Mouse (Mus musculus) T-helper 1 cell (primary cell): ENCODE results near the gene Synm.

Experiments
- in situ Hi-C: fragments of 300-600 bp; cut with MboI, MseI; formaldehyde crosslinking; loops from one replicate; pipeline ENCODE4 v1.15.1; 2025; ENCODE audit warnings: high pct_unique_total_duplicates

The Synm gene

DNA sequence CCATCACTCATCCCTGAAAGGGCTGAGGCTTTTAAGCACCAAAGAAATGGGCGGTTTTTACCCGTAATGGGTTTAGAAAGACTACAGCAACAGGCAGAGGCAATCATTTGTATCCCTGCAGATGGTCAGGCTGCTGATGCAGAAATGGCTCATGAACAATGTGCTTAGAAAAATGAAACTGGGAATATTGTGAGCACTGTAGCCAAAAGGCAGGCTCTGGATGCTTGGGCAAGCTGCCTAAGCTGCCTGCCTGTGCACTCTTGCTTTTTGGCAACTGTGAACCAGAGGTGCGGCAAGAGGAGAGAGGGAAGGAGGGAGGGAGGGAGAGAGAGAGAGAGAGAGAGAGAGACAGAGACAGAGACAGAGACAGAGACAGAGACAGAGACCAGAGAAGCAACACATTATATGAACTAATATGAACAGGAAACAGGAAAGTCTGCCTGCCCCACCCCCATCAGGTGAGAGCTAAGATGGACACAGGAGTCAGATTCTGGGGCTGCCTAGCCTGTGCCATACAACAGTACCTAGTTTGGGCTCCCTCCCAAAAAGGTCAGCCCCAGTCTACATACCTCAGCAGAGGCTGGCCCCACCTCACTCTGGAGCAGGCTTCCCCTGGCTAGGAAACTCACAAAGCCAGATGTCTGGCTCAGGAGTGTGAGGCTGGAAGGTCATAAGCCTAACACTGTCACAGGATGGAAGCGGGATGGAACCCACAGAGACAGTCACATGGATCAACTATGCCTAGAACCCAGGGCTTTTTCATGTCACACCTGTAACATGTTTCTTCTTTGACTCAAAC, 9.9 kb downstream of the Synm start:
- in situ Hi-C loops, result no loop called here

DNA sequence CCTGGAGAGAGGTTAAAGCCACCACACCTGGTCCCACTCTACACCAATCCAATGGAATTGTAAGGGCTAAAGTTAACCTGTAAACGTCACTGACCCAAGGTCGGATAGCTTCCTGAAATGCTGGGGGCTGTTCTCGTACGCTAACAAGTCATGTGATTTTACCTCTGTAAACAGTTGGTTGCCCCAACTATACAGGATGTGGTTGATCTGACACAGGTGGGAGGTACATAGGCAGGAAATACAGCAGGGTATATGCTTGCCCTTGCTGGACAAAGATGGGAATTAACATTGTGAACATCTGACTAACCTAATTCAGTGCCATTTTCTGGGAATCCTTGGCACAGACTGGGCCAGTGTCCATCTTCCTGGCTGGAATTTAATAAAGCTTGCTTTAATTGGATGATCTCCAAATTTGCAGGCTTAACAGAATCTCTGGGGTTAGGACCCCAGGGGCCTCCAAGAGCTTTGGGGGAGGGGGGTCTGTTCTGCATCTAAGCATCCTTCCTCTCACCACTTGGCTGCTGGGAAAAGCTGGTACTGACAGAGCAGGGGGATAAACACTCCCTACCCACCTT, 11.7 kb downstream of the Synm start:
- in situ Hi-C loops, result no loop called here

DNA sequence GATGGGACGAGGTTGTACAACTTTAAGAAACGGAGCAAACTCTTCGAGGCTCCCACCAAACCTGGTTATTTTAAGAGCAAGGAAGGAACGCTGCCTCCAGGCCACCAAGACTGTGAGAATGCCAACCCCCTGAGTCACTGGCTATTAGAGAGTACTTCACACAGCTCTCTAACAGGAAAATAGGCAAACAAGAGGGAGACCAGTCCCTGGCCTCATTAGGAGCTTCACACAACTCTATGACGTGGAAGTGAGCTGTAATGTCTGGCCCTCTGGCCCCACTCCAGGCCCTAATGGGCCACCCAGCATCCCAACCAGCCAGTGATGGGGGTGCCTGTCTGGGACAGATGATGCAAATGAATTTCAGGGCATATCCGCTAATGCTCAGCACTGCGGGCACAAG, 17.8 kb downstream of the Synm start:
- in situ Hi-C loops, result no loop called here

DNA sequence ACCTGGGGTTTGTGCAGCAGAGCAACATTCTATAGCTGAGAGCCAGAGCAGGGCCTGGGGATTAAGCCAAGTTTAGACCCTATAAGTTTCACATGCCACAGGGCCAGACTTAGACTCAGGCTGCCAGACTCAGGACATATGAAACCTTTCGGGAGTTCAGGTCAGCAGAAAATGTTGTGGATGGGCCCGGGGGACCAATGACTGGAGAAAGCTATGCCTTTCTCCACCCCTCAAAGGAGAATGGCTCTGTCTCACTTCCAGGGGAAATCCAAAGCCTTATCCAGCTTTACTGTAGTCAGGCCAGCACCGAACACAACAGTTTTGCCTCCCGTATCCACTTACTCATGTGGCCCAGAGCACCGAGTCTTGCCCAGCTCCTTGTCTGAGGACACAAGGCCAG, 18.7 kb downstream of the Synm start:
- in situ Hi-C loops, result no loop called here

DNA sequence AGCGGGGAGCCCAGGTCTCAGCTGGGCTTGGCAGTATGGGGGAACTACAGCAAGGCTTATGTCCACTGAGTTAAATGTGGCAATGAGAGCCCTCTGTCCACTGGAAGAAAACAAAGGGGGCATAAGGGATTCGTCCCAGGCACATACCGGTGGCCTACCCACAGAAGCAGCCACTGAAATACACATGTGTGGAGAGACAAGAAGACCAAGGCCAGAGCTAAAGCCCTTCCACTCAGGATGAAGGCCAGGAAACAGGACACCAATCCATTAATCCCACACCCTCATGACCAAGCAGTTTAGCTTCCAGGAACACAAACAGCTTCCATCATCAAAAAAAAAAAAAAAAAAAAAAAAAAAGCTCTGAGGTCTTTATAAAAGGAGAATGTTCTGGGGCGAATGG, 19.2 kb downstream of the Synm start:
- in situ Hi-C loops, result no loop called here

DNA sequence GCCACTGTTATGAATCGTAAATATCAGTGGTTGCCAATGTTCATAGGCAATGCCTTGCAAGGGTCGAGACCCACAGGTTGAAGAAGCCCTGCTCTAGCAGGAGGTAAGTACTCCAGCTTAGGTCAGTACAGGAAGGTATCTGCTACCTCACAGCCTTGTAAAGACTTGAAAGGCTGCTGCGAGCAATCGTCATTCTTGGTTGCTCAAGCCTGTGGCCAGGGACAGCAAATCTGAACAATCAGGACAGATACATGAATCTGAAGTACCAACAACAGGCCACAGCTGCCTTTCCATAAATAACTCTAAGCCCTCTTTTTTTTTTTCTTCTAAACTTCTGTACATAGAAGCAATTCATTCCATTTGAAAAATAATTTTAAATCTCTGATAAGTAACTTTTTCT, 27.3 kb downstream of the Synm start:
- in situ Hi-C loops, result no loop called here

GRCm38 (mm10) chr7:67730431-67731110, 29.0 kb downstream of the Synm start:
- in situ Hi-C loops, result no loop called here

GRCm38 (mm10) chr7:67728809-67729208, 30.7 kb downstream of the Synm start:
- in situ Hi-C loops, result no loop called here

- in situ Hi-C loops, result no loop called here
These were observed 31.3 kb downstream of the Synm start for GRCm38 (mm10) chr7:67728203-67728602.

DNA sequence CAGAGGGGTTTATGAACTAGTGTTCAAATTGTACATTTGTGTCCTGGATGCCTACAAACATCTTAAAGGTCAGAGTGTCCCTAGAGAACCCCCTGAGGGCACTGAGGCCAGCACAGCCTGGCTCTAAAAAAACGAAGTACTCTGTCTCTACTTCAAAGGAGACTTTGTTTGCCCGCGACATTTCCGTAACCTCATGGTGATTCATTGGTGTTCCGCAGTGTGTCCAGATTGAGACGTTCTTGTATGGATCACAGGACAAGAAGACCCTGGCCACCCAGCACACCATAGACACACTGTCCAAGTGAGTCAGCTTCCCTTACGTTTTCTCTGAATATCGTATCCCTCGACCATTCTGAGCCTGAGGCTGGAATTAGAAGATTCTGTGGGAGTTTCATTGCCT, 34.5 kb downstream of the Synm start:
- in situ Hi-C loops, result no loop called here

DNA sequence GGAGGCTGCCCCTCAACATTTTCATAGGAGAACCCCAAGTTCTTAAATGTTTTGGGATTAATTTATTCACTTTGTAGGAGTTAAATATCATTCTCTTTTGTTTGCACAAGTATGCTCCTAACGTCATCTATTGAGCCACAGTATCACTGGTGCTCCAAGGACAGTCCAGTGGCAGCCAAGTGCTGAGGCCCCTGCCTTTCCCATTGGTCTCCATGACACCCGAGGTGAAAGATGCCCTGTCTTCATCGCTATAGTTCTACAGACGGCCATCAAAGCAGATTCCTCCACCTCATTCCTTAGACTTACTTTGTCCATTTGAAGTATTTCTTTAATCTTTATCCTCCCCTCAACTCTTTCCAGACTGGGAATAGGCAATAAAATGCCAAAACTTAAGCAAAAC, 35.0 kb downstream of the Synm start:
- in situ Hi-C loops, result no loop called here

GRCm38 (mm10) chr7:67722163-67722562, 37.4 kb downstream of the Synm start:
- in situ Hi-C loops, result no loop called here

GRCm38 (mm10) chr7:67718804-67719203, 40.7 kb downstream of the Synm start:
- in situ Hi-C loops, result no loop called here

GRCm38 (mm10) chr7:67717520-67717919, 42.0 kb downstream of the Synm start:
- in situ Hi-C loops, result no loop called here

DNA sequence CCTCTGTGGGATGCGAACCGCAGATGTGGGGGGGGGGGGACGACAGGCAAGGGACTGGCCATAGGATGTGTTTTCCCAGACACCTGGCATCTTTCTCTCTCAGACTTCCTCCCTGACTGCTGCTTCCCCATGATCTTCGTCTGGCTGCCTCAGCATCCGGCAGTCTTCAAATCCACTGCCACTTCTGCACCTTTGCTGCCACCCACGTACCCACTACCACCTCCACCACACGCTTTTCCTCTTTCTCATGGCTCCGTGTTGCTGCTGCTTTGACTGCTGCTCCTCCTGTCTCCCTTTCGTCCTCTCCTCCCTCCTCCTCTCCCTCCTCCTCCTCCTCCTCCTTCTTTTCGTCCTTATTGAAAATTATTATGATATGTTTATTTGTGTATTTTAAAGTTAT, 42.6 kb downstream of the Synm start:
- in situ Hi-C loops, result no loop called here

DNA sequence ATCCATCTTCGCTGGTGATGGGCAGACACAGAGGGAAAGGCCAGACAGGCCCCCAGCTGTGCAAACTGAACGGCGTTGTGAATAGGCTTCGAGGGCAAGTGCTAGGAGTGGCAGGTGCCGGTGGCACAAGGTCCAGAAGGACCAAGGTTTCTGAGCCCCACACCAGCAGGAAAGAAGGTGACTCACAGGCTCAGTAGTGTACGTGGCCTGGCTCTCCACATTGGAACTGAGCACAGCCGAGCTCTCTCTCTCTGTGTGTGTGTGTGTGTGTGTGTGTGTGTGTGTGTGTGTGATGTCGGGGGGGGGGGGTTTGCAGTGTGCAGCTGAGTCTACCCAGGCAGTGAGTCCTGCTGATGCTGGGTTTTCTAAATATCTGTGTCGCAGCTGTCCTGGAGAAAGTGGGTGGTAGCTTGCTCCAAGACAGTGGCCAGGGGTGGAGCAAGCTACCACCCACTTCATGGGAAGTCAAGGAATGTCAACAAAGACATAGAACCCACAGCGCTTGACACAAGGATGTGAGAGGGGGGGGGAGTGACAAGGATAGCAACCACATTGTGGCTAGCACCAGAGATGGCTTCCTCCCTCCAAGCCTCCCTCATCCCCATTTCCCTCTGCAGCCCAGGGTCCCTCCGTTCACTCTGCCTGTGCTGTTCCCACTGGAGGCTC, 43.2 kb downstream of the Synm start:
- in situ Hi-C loops, result no loop called here

GRCm38 (mm10) chr7:67715176-67715575, 44.4 kb downstream of the Synm start:
- in situ Hi-C loops, result no loop called here

GRCm38 (mm10) chr7:67713820-67714510, 45.6 kb downstream of the Synm start:
- in situ Hi-C loops, result no loop called here

GRCm38 (mm10) chr7:67710216-67710615, 49.3 kb downstream of the Synm start:
- in situ Hi-C loops, result no loop called here

DNA sequence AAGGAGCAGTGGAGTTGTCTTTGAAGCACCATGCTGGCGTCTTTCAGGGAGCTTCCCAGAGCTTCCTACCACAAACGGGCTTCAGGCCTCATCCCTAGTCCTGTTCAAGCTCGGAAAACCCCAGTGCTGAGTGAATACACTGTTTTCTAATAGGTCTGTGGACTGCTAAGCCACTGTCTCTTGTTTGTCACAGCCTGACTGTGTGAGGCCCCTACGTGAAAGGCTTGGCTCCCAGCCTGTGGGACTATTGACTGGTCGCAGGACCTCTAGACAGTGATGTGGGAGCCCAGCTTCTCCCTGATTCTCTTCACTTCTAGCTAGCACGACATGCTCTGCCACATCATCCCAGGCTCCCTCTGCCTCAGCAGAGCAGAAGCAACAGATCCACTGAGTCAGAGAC, 51.4 kb downstream of the Synm start:
- in situ Hi-C loops, result no loop called here

DNA sequence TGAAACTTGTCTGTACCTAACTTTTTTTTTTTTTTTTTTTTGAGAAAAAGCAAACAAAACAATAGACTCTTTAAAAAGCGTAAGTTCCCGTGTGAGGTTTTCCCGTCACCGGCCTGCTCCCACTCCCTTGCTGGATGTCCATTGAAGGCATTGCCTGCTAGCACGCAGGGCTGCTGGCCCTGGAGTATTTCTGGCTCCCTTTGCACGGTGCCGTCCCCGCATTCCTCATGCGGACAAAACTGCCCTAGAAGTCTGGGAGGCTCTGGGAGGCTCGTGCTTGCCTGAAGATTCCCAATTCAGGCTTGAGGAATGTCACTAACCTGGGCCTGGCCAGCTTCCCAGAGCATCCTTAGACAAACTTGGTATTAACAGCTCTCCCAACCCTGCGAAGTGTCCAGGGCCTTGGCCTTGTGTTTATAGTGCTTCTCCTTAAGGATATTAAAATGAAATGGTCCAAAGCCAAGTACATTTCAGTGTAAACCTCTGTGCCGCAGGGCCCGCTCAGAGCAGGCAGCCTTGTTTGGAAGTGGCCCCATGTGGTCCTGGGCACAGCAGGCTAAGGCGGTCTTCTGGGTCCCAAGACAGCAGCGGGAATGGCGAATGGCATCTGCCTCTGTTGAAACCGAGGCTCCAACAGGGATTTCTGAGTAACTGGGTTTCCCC, 58.2 kb downstream of the Synm start:
- in situ Hi-C loops, result no loop called here
